Mouse (Mus musculus) intestine, postnatal 0 days (tissue): ENCODE measurements around the gene Ryr2. TPM values are rescaled to one million over a fixed set of nuclear protein-coding genes. Genes with fewer than 3 reads are reported as not detected.

ENCODE experiments used
- ATAC-seq: fragments of 200-750 bp; cut with Nextera tagmentation; 2 replicates; pipeline ENCODE4 v1.8.0; 2017; ENCODE audit warnings: mild to moderate bottlenecking, moderate TSS enrichment, moderate library complexity
- H3K27ac ChIP-seq: fragments of 300-500 bp; sonication (generic); 2 replicates; pipeline ENCODE4 v1.5.1; 2014; ENCODE audit warnings: mild to moderate bottlenecking, low read depth, low read length, moderate library complexity
- H3K27me3 ChIP-seq: fragments of 300-500 bp; sonication (generic); replicated peaks from 2 replicates; pipeline ENCODE4 v1.6.1; 2014; ENCODE audit warnings: low read length, mixed read lengths; ENCODE audit not compliant: control insufficient read depth, insufficient read depth
- H3K36me3 ChIP-seq: fragments of 300-500 bp; sonication (generic); 2 replicates; pipeline ENCODE4 v1.6.1; 2014; ENCODE audit warnings: mild to moderate bottlenecking, moderate library complexity; ENCODE audit not compliant: control insufficient read depth, insufficient read depth
- H3K4me1 ChIP-seq: fragments of 300-500 bp; sonication (generic); replicated peaks from 2 replicates; pipeline ENCODE4 v1.6.1; 2014; ENCODE audit warnings: antibody characterized with exemption, low read length, mixed read lengths; ENCODE audit not compliant: control insufficient read depth, insufficient read depth
- H3K4me2 ChIP-seq: fragments of 300-500 bp; sonication (generic); replicated peaks from 2 replicates; pipeline ENCODE4 v1.6.1; 2014; ENCODE audit warnings: low read depth, mild to moderate bottlenecking, moderate library complexity
- H3K4me3 ChIP-seq: fragments of 300-500 bp; sonication (generic); 2 replicates; pipeline ENCODE4 v1.5.1; 2014; ENCODE audit warnings: low read depth, low read length
- H3K9ac ChIP-seq: fragments of 300-500 bp; sonication (generic); 2 replicates; pipeline ENCODE4 v1.6.1; 2014; ENCODE audit warnings: mild to moderate bottlenecking, low read depth, low read length
- H3K9me3 ChIP-seq: fragments of 300-500 bp; sonication (generic); 2 replicates; pipeline ENCODE4 v1.6.1; 2016; ENCODE audit warnings: mixed run types; ENCODE audit not compliant: control insufficient read depth
- CTCF ChIP-seq: sonication (generic); IDR thresholded peaks from 2 replicates; pipeline ENCODE4 v1.5.1; 2016; ENCODE audit warnings: low read depth, mild to moderate bottlenecking, control low read depth, antibody characterized with exemption, moderate library complexity
- WGBS: fragments of 180-500 bp; shearing (Covaris S2); extraction: QIAGEN DNeasy Blood & Tissue Kit; methylation state at CpG from one replicate; pipeline ENCODE4 v1.1.7; 2014; 5-methylcytosine and 5-hydroxymethylcytosine counted together
- polyA plus RNA-seq: library from polyadenylated mRNA; unstranded; fragments of >200 nt; fragmentation: Nextera tagmentation; extraction: Ambion mirVana; gene quantifications from 2 replicates; pipeline ENCODE4 v1.2.1, GENCODE M21; 2015

The Ryr2 gene
- polyA plus RNA-seq, 1 experiment from 2014 or later = 0.74 TPM

- 60% methylated on average over 1 of the region's 1 CpGs for WGBS
- Histone ChIP-seq H3K36me3 (no peaks in the 10 kb centered on the region), H3K27ac (no peak overlapping the region), H3K27me3 (no peaks in the 10 kb centered on the region), H3K4me2 (no peak overlapping the region), H3K4me1 (no peaks in the 10 kb centered on the region), H3K4me3 (no peak overlapping the region), H3K9me3 (no peaks in the 10 kb centered on the region), H3K9ac (no peak overlapping the region)
- no peak for ATAC-seq
- TF ChIP-seq CTCF = no peak
Measured at GRCm38 (mm10) chr13:11895631-11896030, 211.1 kb downstream of the Ryr2 start.

DNA sequence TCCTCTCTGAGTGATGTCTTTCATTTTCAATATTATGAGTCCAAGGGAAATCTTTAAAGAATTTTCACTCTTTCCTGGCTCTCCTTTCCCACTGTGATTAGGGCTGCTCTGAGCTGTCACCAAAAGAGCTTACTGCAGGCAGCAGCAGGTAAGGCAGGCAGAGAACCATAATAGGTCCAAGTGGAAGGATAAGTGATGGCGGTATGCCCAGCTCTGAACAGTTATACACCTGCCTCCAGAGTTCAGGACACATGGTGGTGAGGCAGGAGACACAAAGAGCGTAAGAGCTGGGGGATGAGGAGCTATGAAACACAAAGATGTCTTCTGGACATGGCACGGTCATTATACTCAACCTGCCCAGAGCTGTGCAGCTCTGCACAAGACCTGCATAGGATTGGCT lies 215.0 kb downstream of the Ryr2 start:
- TF ChIP-seq CTCF = no peak
- H3K9ac ChIP-seq = no peak overlapping the region
- no peak overlapping the region for H3K4me3 ChIP-seq
- WGBS = 86% methylated on average over 3 of the region's 3 CpGs
- no peak for ATAC-seq
- H3K4me2 ChIP-seq = no peak overlapping the region
- H3K27ac ChIP-seq = no peak overlapping the region
- H3K4me1 ChIP-seq = no peaks in the 10 kb centered on the region
- no peaks in the 10 kb centered on the region for H3K36me3 ChIP-seq
- no peaks in the 10 kb centered on the region for H3K9me3 ChIP-seq
- H3K27me3 ChIP-seq = no peaks in the 10 kb centered on the region

- H3K36me3 ChIP-seq = no peaks in the 10 kb centered on the region
- no peaks in the 10 kb centered on the region for H3K9me3 ChIP-seq
- H3K4me2 ChIP-seq = no peak overlapping the region
- no peaks in the 10 kb centered on the region for H3K4me1 ChIP-seq
- TF ChIP-seq CTCF = no peak
- no peak overlapping the region for H3K4me3 ChIP-seq
- no peak overlapping the region for H3K9ac ChIP-seq
- no peak overlapping the region for H3K27ac ChIP-seq
- ATAC-seq = no peak
- WGBS = 64% methylated on average over 3 of the region's 3 CpGs
- H3K27me3 ChIP-seq = no peaks in the 10 kb centered on the region
Measured at GRCm38 (mm10) chr13:11891115-11891514, 215.6 kb downstream of the Ryr2 start.

- H3K9me3 ChIP-seq = no peaks in the 10 kb centered on the region
- H3K27ac ChIP-seq = no peak overlapping the region
- H3K4me1 ChIP-seq = no peaks in the 10 kb centered on the region
- no peak for ATAC-seq
- H3K9ac ChIP-seq = no peak overlapping the region
- no peaks in the 10 kb centered on the region for H3K27me3 ChIP-seq
- no peak overlapping the region for H3K4me2 ChIP-seq
- no peaks in the 10 kb centered on the region for H3K36me3 ChIP-seq
- TF ChIP-seq CTCF = no peak
- no peak overlapping the region for H3K4me3 ChIP-seq
- 84% methylated on average over 3 of the region's 3 CpGs for WGBS
Measured at GRCm38 (mm10) chr13:11884175-11884574, 222.6 kb downstream of the Ryr2 start.

- Histone ChIP-seq H3K27me3 (no peaks in the 10 kb centered on the region), H3K9me3 (no peaks in the 10 kb centered on the region), H3K27ac (no peak overlapping the region), H3K4me2 (no peak overlapping the region), H3K9ac (no peak overlapping the region), H3K4me3 (no peak overlapping the region), H3K4me1 (no peaks in the 10 kb centered on the region), H3K36me3 (no peaks in the 10 kb centered on the region)
- TF ChIP-seq CTCF = no peak
- WGBS = 88% methylated on average over 4 of the region's 4 CpGs
- no peak for ATAC-seq
Measured at GRCm38 (mm10) chr13:11882359-11882758, 224.4 kb downstream of the Ryr2 start.

GRCm38 (mm10) chr13:11880503-11881227 lies 226.1 kb downstream of the Ryr2 start:
- Histone ChIP-seq H3K36me3 (no peaks in the 10 kb centered on the region), H3K4me1 (no peaks in the 10 kb centered on the region), H3K4me3 (no peak overlapping the region), H3K9me3 (no peaks in the 10 kb centered on the region), H3K27me3 (no peaks in the 10 kb centered on the region), H3K27ac (no peak overlapping the region), H3K9ac (no peak overlapping the region), H3K4me2 (no peak overlapping the region)
- WGBS = 86% methylated on average over 10 of the region's 10 CpGs
- TF ChIP-seq CTCF = no peak
- ATAC-seq = no peak

GRCm38 (mm10) chr13:11879037-11879436 lies 227.7 kb downstream of the Ryr2 start:
- H3K9me3 ChIP-seq = no peaks in the 10 kb centered on the region
- no peak for ATAC-seq
- H3K27me3 ChIP-seq = no peaks in the 10 kb centered on the region
- no peak overlapping the region for H3K4me3 ChIP-seq
- no peak overlapping the region for H3K9ac ChIP-seq
- TF ChIP-seq CTCF = no peak
- 69% methylated on average over 3 of the region's 3 CpGs for WGBS
- H3K4me2 ChIP-seq = no peak overlapping the region
- H3K27ac ChIP-seq = no peak overlapping the region
- no peaks in the 10 kb centered on the region for H3K36me3 ChIP-seq
- no peaks in the 10 kb centered on the region for H3K4me1 ChIP-seq
